Mouse (Mus musculus): ENCODE measurements around the gene Gpr107.

The Gpr107 gene

GRCm38 (mm10) chr2:31151892-31152812 lies at the start of gene Gpr107:
TSS of gene Gpr107 (plus strand) at chr2:31152316.
- DNase-seq (ENCODE audit: extremely low read depth, insufficient read length, low spot score): peak; percentile 85

GRCm38 (mm10) chr2:31103321-31103720 lies 48.8 kb upstream of the Gpr107 start:
- no peak for DNase-seq (ENCODE audit: extremely low read depth, insufficient read length, low spot score)

GRCm38 (mm10) chr2:31105279-31105678 lies 46.8 kb upstream of the Gpr107 start:
- no peak for DNase-seq (ENCODE audit: extremely low read depth, insufficient read length, low spot score)

GRCm38 (mm10) chr2:31106004-31106403 lies 46.1 kb upstream of the Gpr107 start:
- DNase-seq (ENCODE audit: extremely low read depth, insufficient read length, low spot score): no peak

DNA sequence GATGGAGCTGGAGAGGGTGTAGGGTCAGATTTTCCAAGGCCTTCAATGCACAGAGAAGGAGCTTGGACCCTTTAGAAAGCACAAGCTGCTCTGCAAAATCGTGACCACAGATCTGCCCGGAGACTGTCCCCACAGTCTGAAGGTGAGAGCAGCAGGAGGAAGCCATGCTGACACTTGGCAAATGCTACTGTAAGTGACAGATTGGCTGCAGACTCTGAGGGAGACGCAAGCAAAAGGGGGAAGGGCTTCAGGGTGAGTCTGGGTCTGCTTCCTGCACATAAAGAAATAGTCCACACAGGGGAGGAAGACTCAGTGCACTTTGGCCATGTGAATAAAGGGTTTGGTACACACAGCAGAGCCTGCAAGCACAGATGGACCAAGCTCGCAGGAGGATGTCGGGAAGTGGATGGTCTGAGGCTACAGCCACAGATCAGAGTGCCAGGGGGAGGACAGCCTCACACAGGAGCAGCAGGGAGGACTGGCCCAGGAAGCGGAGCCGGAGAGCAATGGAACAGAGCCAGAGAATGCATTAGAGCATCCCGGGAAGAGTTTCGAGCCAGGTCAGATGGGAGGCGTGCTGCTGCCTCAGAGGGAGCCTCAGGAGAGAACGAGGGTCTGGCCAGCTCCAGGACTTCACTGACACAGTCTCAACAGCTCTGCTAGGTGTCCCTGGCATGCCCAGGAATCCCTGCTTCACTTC lies 45.3 kb upstream of the Gpr107 start:
- no peak for DNase-seq (ENCODE audit: extremely low read depth, insufficient read length, low spot score)

DNA sequence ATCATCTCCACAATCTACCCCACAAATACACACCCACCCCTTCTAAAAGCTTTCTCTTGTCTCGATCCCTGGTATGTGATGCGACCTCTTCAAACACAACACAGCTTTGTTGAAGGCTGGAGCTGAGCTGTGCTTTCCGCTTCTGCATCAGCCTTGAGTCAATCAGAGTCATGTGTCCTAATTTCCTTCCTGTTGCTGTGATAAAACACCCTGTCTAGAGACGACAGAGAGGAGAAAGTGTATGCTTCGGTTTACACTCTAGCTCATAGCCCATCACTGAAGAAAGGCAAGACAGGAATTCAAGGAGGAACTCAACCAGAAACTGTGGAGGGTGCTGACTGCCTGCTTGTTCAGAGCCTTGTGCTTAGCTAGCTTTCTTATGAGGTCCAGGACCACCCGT lies 43.9 kb upstream of the Gpr107 start:
- DNase-seq (ENCODE audit: extremely low read depth, insufficient read length, low spot score): no peak

DNA sequence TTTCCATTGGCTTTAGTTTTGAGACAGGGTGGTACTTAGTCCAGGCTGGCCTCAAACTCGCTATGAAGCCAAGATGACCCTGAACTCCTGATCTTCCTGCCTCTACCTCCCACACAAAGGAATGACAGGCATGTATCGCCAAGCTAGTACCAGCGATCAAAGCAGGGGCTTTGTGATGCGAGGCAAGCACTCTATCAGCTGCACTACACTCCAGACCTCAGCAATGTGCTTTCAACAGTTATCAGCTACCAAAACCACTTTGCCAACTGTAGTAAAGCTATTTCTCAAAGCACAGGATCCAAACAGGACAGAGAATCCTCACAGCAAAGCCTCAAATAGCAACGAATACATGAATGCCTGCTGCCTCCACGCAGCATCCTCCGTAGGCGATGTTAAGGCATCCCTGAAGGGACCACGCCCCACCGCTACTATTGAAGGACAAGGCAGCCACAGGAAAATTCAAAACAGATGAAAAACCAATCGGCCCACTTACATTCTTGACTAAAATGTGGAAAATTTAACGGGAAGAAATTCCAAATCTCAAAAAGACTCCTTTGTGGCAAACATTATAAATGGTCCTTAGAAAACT lies 42.1 kb upstream of the Gpr107 start:
- DNase-seq (ENCODE audit: extremely low read depth, insufficient read length, low spot score): no peak

GRCm38 (mm10) chr2:31111685-31112084 lies 40.4 kb upstream of the Gpr107 start:
- no peak for DNase-seq (ENCODE audit: extremely low read depth, insufficient read length, low spot score)

DNA sequence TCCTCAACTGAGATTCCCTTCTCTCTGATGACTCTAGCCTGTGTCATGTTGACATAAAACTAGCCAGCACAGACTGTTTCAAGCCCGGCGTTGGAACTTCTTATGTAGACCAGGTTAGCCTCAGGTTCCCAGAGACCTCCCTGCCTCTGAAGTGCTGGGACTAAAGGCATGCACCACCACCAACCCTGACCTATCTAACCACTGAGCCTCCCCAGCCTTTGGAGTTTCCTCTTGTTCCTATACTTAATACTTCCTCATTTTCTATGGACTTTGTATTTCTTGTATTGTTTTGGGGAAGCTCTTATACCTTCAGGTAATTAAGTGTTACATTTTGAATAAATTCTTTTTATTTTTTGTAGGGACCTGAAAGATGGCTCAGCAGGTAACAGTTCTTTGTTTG lies 37.9 kb upstream of the Gpr107 start:
- DNase-seq (ENCODE audit: extremely low read depth, insufficient read length, low spot score): no peak

DNA sequence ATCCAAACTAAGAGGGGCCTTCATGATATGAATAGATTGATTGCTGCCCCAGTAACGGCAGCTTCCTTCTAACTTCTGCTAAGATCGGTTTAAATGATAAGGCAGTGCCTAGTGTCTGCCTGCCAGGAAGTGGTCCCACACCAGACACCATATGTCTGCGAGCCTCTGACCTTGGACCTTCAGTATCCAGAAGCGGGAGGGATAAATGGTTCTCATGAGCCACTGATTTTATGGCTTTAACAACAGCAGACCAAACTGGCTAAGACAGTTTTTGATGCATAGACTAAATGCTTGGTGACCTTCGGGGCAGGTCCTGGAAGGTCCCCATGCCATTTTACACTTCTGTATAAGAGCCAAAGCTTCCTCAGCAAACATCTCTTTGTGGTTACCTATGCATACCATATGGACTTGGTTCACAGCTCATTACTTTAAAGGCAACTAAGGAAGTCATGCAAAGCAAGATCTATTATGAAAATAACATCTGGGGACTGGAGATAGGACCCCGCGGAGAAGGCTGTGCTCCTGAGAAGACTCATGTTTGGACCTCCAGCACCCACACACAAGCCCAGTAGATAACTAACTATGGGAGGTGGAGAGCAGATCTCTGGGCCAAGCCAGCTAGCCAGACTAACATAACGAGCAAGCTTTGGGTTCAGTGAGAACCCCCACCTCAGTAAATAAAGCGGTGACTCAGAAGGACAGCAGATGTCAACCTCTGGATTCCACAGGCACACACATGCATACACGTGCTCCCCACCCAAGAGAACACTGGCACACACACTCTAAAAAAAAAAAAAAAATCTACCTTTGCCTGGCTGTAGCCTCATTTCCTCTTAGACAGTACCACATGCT lies 36.8 kb upstream of the Gpr107 start:
- no peak for DNase-seq (ENCODE audit: extremely low read depth, insufficient read length, low spot score)

DNA sequence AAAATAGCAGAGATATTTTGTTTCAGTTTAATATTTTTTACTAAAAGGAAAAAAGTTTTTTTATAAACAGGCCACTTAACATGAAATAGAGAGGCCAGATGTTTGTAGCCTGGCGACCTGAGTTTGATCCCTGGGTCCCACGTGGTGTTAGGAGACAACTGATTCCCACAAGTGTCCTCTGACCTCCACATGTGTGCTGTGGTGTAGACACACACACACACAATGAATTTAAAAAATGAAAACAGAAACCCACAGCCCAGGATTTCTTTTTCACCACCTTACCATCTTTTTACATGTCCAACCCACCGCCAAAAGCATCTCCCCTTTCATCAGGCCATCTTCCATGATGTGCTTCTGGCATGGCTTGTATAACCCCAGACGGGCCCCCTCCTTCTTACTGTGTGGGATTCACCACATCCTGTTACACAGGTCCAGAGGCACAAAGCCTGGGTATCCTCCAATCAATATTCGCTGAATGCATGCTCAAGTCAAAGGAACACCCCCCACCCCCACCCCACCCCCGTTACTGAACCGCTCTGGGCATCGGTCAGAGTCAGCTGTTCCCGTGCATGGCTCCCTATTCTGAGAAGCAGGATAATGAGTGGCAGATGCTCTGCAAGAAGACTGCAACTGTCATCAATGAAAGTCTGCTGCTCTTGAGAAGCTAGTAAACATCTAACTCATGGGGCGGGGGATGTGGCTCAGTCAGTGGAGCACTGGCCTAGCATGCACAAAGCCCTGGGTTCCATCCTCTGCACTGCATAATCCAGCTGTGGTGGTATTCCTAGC lies 36.0 kb upstream of the Gpr107 start:
- DNase-seq (ENCODE audit: extremely low read depth, insufficient read length, low spot score): no peak

DNA sequence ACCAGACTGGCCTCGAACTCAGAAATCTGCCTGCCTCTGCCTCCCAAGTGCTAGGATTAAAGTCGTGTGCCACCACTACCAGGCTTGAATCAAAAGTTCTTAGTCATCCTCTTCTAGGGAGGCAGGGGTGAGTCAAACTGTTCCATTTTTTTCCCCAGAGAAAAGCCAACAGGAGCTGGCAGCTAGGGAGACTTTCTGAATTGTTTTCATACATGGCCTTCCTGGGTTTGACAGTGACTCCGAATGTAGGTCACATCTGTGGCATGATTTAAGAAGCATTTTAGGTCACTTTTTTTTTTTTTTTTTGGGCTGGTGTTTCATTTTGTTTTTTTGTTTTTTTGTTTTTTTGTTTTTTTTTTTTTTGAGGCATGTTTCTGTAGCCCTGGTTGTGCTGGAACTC lies 33.9 kb upstream of the Gpr107 start:
- peak; percentile 27 for DNase-seq (ENCODE audit: extremely low read depth, insufficient read length, low spot score)

DNA sequence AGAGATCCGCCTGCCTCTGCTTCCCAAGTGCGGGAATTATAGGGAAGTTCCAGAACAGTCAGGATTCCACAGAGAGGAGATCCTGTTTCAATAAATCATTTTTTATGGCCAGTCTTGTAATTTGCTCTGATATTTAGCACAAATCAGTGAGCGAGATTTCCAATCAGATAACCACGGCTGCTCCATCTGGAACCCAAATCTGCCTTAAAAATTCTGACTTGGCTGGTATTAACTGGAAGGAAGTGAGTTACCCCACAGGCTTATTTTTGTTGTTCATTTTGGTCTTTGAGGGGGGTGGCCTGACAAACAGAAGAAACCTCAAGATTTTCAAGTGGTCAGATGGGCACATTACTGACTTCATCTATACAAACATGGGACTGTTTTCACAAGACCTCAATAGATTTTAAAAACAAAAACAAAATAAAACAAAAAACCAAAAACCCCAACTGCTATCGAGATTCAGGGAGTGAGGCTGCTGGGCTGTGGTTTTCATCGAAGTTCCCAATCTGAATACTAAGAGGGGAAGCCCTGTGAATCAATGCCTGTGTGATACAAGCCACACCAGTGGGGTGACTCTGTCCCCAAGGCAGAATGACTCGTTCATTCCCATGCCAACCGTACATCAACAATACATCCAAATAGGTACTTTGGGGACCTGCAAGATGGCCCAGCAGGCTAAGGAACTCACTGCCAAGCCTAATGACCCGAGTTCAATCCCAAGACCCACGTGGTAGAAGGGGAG lies 33.3 kb upstream of the Gpr107 start:
- DNase-seq (ENCODE audit: extremely low read depth, insufficient read length, low spot score): no peak

GRCm38 (mm10) chr2:31119795-31120194 lies 32.3 kb upstream of the Gpr107 start:
- DNase-seq (ENCODE audit: extremely low read depth, insufficient read length, low spot score): no peak

DNA sequence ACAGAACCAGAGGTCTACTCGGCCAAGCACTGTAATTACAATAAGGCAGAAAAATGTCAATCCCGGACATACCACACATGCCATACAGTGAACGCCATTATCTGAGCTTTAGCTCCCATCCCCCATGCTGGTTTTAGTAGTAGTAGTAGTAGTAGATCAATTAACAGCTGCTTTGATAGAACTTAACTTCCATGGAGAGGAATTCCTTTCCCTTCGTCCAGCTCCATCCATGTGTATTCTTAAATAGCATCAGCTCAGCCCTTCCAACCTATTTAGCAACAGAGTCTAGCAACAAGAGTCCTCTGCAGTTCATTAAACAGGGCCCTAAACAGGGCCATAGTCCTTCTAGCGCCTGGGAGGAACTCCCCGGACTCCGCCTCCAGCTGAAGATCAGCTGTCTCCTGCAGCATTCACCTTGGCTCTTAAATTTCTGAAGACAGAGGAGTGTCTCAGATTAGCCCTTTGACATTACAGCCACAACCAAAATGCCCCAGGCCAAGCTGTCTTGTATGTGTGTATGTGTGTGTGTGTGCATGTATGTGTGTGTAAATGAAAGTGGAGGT lies 30.9 kb upstream of the Gpr107 start:
- DNase-seq (ENCODE audit: extremely low read depth, insufficient read length, low spot score): no peak

GRCm38 (mm10) chr2:31122806-31123205 lies 29.3 kb upstream of the Gpr107 start:
- DNase-seq (ENCODE audit: extremely low read depth, insufficient read length, low spot score): no peak

GRCm38 (mm10) chr2:31123493-31123892 lies 28.6 kb upstream of the Gpr107 start:
- DNase-seq (ENCODE audit: extremely low read depth, insufficient read length, low spot score): no peak

GRCm38 (mm10) chr2:31124694-31125093 lies 27.4 kb upstream of the Gpr107 start:
- peak; percentile 31 for DNase-seq (ENCODE audit: extremely low read depth, insufficient read length, low spot score)

DNA sequence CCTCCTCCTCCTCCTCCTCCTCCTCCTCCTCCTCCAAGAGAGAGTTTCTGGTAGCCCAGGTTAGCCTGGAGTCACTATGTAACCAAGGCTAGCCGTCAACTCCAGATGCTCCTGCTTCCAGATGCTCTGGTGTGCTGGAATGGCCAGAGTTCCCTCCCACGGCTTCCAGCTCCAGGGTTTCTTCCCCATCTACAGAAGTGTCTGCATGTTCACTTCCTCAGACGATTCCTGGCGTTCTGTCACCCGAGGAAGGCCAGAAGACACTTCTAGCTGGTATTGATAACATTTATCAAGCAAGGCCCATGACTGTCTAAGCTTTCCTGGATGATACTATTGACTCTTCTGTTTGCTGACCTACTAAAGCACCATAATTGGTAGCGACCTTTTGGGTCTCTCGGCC lies 27.0 kb upstream of the Gpr107 start:
- no peak for DNase-seq (ENCODE audit: extremely low read depth, insufficient read length, low spot score)

Data from 3134 (cell line).